Mouse (Mus musculus) E14TG2a.4 (cell line): ENCODE measurements at regions not wholly inside any gene's neighbourhood (a gene's known extent, or its start where the extent isn't known, plus 50 kb on each side); places are given as distances from the start of the nearest gene placed in this dataset.

Experiments used
- H3K27me3 ChIP-seq: 2 replicates; pipeline ENCODE4 v1.6.1; 2014; ENCODE audit warnings: low read length, control low read depth; ENCODE audit not compliant: insufficient read depth
- H3K36me3 ChIP-seq: 2 replicates; pipeline ENCODE4 v1.6.1; 2014; ENCODE audit warnings: low read length, control low read depth; ENCODE audit not compliant: insufficient read depth
- H3K4me1 ChIP-seq: replicated peaks from 2 replicates; pipeline ENCODE4 v1.6.1; 2014; ENCODE audit warnings: low read depth, low read length, control low read depth
- H3K4me3 ChIP-seq: replicated peaks from 2 replicates; pipeline ENCODE4 v1.5.1; 2014; ENCODE audit warnings: mild to moderate bottlenecking, low read length
- H3K9me3 ChIP-seq: 2 replicates; pipeline ENCODE4 v1.6.1; 2014; ENCODE audit warnings: low read length, control low read depth
- CTCF ChIP-seq: conservative IDR thresholded peaks from 2 replicates; pipeline ENCODE4 v1.5.1; 2014; ENCODE audit warnings: low read length
- NANOG ChIP-seq: IDR thresholded peaks from 2 replicates; pipeline ENCODE4 v1.6.1; 2014; ENCODE audit warnings: borderline replicate concordance, low read length, mixed read lengths
- POU5F1 ChIP-seq: IDR thresholded peaks from 2 replicates; pipeline ENCODE4 v1.6.1; 2014; ENCODE audit warnings: low read length, borderline replicate concordance

DNA sequence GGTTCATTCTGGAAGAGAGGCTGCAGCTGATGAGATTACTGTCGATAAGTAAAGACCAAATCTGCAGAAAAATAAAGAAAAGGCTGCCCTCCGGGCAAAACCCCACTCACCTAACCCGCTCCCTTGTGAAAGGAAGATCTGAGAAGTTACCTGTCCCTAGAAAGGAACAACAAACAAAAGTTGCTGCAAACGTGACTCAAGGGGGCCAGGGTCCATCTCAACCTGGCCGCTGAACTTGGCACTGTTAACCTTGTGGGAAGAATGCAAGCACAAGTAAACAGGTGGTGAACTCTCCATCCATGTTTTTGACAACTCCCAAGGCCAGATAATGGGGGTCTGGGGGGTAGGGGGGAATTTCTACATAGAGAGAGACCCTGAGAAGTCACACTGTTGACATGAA lies 58.7 kb upstream of the Klf3 start:
- no peaks in the 10 kb centered on the region for H3K36me3 ChIP-seq
- H3K27me3 ChIP-seq, result no peaks in the 10 kb centered on the region
- peaks cover 39% of the 10 kb centered on the region for H3K4me1 ChIP-seq
- H3K4me3 ChIP-seq, result no peak overlapping the region
- peaks cover 41% of the 10 kb centered on the region for H3K9me3 ChIP-seq
- TF ChIP-seq POU5F1 (no peak), NANOG (no peak), CTCF (no peak)

DNA sequence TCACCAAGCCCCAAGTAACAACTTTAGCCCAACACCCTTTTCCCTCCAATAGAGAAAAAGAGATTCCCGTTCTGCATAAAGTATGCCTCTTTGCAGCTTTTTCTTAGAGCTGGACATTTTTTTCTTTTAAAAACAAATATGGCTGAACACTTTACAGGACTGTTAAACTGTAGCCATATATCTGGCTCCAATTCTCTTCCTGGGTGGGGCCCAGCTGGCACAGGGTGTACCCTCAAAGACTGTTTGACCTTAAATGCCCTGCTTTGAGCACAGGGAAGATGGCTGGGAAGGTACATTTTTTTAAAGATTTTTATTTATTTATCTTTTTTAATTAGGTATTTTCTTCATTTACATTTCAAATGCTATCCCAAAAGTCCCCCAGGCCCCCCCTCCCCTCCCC lies 55.7 kb upstream of the Klf3 start:
- TF ChIP-seq POU5F1 (no peak), CTCF (no peak), NANOG (no peak)
- Histone ChIP-seq H3K36me3 (no peaks in the 10 kb centered on the region), H3K4me3 (no peak overlapping the region), H3K27me3 (no peaks in the 10 kb centered on the region), H3K4me1 (peaks cover 29% of the 10 kb centered on the region), H3K9me3 (peaks cover 28% of the 10 kb centered on the region)

DNA sequence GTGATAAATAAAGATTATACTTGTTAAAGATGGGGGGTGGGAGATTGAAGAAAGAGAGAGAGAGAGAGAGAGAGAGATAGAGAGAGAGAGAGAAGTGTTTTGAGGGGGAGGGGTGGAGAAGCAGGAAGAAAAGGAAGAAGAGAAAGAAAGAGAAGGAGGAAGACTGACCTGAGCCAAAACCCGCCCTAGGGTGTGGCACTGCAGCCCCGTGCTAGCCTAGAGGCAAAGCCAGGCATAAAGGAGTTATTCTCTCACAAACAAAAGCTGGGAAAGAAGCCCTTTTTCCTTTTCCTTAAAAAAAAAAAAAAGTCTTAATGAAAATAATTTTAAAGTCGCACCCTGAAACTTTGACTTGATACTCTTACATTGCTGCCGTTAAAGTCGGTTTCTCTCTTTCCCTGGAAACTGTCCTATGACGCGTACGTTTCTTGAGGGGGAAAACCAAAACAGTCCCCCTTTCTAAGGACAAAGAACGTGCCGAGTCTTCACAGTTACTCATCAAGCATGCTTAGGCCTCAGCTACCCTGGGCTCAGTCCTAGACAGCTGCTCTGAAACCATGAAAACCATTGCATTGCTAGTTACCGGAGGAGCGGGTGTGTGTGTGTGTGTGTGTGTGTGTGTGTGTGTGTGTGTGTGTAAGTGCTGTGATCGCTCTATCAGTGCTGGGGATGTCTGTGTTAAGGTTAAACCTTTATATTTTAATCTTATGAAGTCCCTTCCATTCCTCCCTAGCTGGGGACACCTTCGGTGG lies 53.6 kb upstream of the Klf3 start:
- TF ChIP-seq NANOG (no peak), POU5F1 (no peak), CTCF (no peak)
- no peak overlapping the region for H3K4me3 ChIP-seq
- no peaks in the 10 kb centered on the region for H3K27me3 ChIP-seq
- H3K36me3 ChIP-seq, result no peaks in the 10 kb centered on the region
- H3K9me3 ChIP-seq, result peaks cover 9% of the 10 kb centered on the region
- H3K4me1 ChIP-seq, result peaks cover 29% of the 10 kb centered on the region

DNA sequence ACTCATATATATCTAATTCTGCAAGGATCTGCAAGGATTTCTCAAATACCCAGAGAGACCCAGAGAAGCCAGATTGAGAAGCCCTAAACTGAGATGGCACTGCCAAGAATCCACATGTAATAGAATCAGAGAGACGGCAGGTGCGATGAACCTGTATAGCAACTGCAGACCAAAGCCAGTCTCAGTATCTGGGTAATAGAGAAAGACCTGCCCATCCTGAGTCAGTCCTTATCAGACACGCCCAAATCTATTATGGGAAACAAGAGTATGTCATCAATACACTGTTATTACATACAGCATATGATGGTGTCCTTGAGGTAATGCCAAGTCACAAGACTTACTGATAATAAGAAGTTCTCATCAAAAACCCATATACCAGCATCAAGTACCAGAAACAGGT lies 52.8 kb upstream of the Klf3 start:
- Histone ChIP-seq H3K9me3 (0 out of 2 replicates have a peak, but pooled peaks cover under 1% of the 10 kb centered on the region), H3K36me3 (no peaks in the 10 kb centered on the region), H3K4me1 (peaks cover 29% of the 10 kb centered on the region), H3K27me3 (no peaks in the 10 kb centered on the region), H3K4me3 (no peak overlapping the region)
- TF ChIP-seq CTCF (no peak), POU5F1 (no peak), NANOG (no peak)

DNA sequence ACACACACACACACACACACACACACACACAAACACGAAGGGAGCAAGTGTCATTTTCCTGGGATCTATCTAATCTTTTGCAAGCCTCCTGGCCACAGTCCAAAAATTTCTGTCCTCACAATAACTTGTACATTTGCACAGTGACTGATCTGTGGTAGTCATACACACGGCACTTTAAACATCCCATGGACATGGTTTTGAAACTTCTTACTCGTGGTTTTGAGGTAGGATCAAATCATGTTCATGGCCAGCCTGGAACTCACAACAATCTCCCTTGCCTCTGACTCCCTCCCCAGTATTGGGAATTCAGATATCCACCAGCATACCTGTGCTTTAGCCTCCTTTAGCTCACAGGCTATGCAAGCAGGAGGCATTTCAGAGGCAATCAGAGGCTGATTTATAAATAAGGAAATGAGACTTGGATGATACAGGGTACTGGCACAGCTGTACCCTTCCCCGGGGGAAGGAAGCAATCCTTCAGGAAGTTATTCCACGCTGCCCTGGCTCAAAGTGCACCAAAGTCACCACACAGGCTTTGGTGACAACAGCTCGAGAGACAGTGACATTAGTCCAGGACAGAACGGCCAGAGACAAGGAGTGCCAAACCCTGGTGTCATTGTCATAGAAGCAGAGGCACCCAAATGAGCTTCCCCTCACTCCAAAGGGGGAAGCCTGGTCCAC lies 52.1 kb upstream of the Klf3 start:
- no peaks in the 10 kb centered on the region for H3K36me3 ChIP-seq
- no peaks in the 10 kb centered on the region for H3K9me3 ChIP-seq
- no peak for TF ChIP-seq CTCF
- TF ChIP-seq NANOG, result no peak
- TF ChIP-seq POU5F1, result no peak

DNA sequence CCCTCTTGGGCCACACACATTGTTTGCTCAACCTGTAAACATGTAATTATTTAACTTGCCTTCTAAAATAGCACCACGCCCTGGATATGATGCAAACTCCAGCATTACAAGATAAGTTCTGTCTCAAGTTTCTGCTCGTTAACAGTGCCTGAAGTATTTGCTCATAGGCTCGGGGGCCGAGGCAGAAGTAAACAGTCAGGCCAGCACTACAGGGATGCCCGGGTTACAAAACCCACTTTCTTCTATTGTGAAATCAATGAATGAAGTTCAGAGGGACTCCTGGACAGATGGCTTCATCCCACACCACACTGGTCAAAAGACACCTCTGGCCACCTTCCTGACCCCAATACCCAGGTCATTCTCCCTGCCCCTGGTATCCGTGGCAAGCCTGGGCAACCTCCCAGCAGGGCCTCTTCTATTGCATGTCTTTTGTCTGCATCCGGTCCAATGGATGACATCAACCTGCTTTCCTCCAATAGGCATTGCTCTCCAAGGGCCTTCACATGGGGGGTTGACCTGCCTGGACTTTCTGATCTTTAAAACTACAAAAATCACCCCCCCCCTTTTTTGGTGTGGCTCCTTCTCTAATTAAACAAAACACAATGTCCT lies 49.9 kb upstream of the Klf3 start:
- H3K4me1 ChIP-seq, result peaks cover 17% of the 10 kb centered on the region
- H3K36me3 ChIP-seq, result no peaks in the 10 kb centered on the region
- no peak overlapping the region for H3K4me3 ChIP-seq
- H3K9me3 ChIP-seq, result no peaks in the 10 kb centered on the region
- TF ChIP-seq CTCF, result no peak
- no peak for TF ChIP-seq NANOG
- TF ChIP-seq POU5F1, result no peak
- H3K27me3 ChIP-seq, result no peaks in the 10 kb centered on the region

More for the DNA sequence above, 52.1 kb upstream of the Klf3 start:
- Histone ChIP-seq H3K4me3 (no peak overlapping the region), H3K27me3 (no peaks in the 10 kb centered on the region), H3K4me1 (peaks cover 29% of the 10 kb centered on the region)
